Comparison of ENCODE assay signal across 20 mouse cellular contexts in the genomic region with DNA sequence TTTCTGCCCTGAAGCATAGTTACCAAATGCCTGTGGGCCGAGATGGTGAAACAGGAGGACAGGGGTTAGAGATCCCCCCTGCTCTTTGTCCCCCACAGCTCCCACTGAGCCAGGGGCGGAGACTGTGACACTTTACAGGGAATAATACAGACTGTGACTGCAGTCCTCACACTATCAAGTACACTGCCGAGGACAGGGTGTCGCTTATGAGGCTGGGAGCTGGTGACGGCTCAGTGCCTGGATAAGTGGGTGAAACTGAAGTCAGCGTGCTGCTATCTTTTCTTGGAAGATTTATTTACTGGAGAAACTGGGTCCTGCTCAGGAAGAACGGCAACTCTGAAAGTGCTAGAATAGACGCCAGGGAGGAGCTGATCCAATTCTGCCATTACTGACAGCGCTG. TPM values are rescaled to one million over a fixed set of nuclear protein-coding genes. Genes with fewer than 3 reads are reported as not detected.
DNase-seq lines count a peak whose midpoint lies in the region; TF ChIP-seq lines count a peak whose summit lies in the region.
"Had no signal": no experiment of that assay in that cellular context is flagged by ENCODE, and none has a peak within 500 bp of the region (broad histone marks: within the 10 kb centered on the region; RNA-seq: fewer than 3 reads in every experiment).

No protein-coding gene starts in this region.

- H3K27me3 ChIP-seq in heart, embryonic 10.5 days (ENCODE audit: insufficient read depth, poor library complexity, severe bottlenecking): no peaks in the 10 kb centered on the region
- H3K27me3 ChIP-seq: embryonic facial prominence, embryonic 13.5 days; forebrain, embryonic 13.5 days; hindbrain, embryonic 12.5 days; liver, embryonic 15.5 days had no signal

- peaks cover 44% of the 10 kb centered on the region for H3K36me3 ChIP-seq in heart, embryonic 10.5 days

- peak overlapping the region; percentile 27 for H3K4me3 ChIP-seq in heart, embryonic 10.5 days
- H3K4me3 ChIP-seq in layer of hippocampus, adult 2 months: no peak overlapping the region
- H3K4me3 ChIP-seq: embryonic facial prominence, embryonic 13.5 days; forebrain, embryonic 13.5 days; hindbrain, embryonic 12.5 days; left cerebral cortex, adult 2 months; liver, embryonic 15.5 days; midbrain, embryonic 10.5 days had no signal

- peak; percentile 87 for DNase-seq in heart, embryonic 10.5 days (ENCODE audit: low spot score)
- DNase-seq in heart, adult 18-20 months: no peak
- no peak for DNase-seq in layer of hippocampus, adult 2 months (ENCODE audit: low spot score in 2 of 2)
- DNase-seq in layer of hippocampus, adult 9-11 months: no peak
- DNase-seq in right cerebral cortex, adult 18-20 months: peak; percentile 17
- no peak for DNase-seq in right cerebral cortex, postnatal 25 days
- DNase-seq in thymus, postnatal 25 days: no peak
- DNase-seq: adrenal gland, postnatal 14 days; cerebellum, adult 8-10 months; cerebellum, postnatal 36 days; embryo, embryonic 11 days; kidney, adult 11 months; kidney, postnatal 4 days had no signal

- no peaks in the 10 kb centered on the region for H3K9me3 ChIP-seq in heart, embryonic 10.5 days
- H3K9me3 ChIP-seq: embryonic facial prominence, embryonic 13.5 days; forebrain, embryonic 13.5 days; hindbrain, embryonic 12.5 days; liver, embryonic 15.5 days; midbrain, embryonic 10.5 days had no signal

- peak overlapping the region; percentile 77 for H3K27ac ChIP-seq in heart, embryonic 10.5 days
- H3K27ac ChIP-seq in layer of hippocampus, adult 2 months: peak overlapping the region; percentile 21; the same call in 1 of the 2 replicates
- H3K27ac ChIP-seq: embryonic facial prominence, embryonic 13.5 days; forebrain, embryonic 13.5 days; hindbrain, embryonic 12.5 days; left cerebral cortex, adult 2 months; liver, embryonic 15.5 days; macrophage; midbrain, embryonic 10.5 days had no signal

- no peak for TF ChIP-seq CTCF in layer of hippocampus, adult 2 months (conservative IDR thresholded peaks at IDR 0.05)

- H3K4me1 ChIP-seq in heart, embryonic 10.5 days: peaks cover 54% of the 10 kb centered on the region
- H3K4me1 ChIP-seq: forebrain, embryonic 13.5 days; hindbrain, embryonic 12.5 days; midbrain, embryonic 10.5 days had no signal

- WGBS in heart, embryonic 10.5 days: 28% methylated on average over 9 of the region's 9 CpGs

RNA-seq across cellular contexts. Expression of a gene that starts 47.4 kb away (rescaled TPM):
- 219 and 225 TPM in 2 replicates for polyA plus RNA-seq in heart, embryonic 10.5 days (2016; fragmentation: Nextera tagmentation; extraction: Ambion mirVana)
- total RNA-seq in heart, adult 18-20 months (2021): 10 to 100 TPM; 82.6 to 85.7 TPM
- 100 to 1,000 TPM; 106 to 115 TPM for total RNA-seq in layer of hippocampus, adult 2 months (2021)

Comparison
In these comparisons a context has a peak if more than half of its experiments do, and no peak if none do; other contexts are left out.
1. DNase-seq: peak in heart, embryonic 10.5 days (single experiment) and right cerebral cortex, adult 18-20 months (single experiment); none in heart, adult 18-20 months (0 of 2), layer of hippocampus, adult 2 months (0 of 2), layer of hippocampus, adult 9-11 months (single experiment), right cerebral cortex, postnatal 25 days (single experiment) and thymus, postnatal 25 days (single experiment).